Mouse (Mus musculus) layer of hippocampus, adult 9-11 months (tissue): ENCODE measurements at regions not wholly inside any gene's neighbourhood (a gene's known extent, or its start where the extent isn't known, plus 50 kb on each side); places are given as distances from the start of the nearest gene placed in this dataset.

ENCODE experiments used
- DNase-seq: peaks from one replicate; pipeline ENCODE4 v3.0.0; 2022

DNA sequence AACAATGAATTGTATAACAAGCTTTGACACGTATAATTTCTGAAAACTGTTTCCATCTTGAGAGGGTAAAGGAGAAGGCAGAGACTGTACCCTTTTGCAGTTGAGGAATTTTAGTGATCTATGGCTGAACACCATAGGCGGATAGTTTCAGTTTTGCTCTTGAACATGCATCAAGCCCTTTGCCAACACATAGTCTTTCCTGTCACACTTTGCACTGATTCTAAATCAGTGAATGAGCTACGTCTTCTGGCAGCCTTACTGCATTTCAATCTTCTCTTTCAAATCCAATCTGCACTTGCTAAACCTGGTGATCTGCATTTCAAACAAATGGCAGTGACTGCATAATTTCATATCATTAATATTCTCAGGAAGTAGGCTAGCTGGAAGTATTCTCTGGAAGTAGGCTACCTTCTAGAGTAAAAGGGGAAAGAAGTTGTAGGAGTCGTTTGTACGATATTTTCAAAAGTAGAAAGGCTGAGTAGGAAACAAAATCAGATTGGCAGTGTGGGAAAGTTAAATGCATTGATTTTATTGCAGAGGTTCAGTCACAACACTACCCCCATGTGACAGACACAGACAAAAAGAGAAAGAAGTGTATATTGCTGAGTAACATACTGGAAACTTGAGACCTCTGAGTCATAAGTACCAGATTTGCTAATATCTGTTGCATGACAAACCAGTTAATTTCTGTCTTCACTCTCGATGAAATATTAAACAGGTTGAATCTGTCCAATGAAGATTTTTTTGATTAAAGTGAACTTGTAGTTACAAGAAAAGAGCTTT lies 983.3 kb upstream of the Nr2f1 start:
- DNase-seq = peak; percentile 5

DNA sequence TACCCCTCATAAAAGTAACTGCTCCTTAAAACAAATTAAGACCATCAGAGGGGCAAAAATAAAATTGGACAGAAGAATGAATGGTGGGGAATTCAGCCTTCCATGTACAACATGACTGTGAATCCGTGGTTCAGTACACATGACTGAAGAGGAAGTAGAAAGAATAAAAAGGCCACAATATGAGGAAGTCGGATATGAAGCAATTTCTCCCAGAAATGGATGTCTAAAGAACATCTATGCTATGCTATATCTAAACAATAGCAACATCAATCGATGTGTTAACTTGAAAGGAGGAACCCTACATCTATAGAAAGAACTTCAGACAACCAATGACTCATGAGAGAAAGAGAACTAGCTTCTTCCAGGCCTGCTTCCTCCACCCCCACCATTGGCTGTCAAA lies 959.2 kb upstream of the Nr2f1 start:
- DNase-seq = no peak

DNA sequence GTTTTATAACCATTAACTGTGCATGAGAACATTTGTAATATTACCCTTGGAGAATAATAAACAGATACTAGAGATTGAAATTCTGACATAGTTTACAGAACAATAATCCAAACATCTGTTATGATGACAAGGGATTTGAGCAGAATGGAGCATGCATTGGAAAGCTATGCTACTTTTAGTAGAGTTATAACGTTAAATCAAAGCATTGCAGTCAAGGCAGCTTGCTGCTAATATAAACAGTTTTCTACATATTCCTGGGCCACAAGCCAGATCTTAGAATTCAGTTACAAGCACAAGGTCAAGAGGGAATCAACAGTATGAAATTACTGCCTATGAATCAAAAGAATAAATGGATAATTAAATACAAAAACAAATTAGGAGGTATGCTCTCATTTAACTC lies 943.3 kb upstream of the Nr2f1 start:
- no peak for DNase-seq

DNA sequence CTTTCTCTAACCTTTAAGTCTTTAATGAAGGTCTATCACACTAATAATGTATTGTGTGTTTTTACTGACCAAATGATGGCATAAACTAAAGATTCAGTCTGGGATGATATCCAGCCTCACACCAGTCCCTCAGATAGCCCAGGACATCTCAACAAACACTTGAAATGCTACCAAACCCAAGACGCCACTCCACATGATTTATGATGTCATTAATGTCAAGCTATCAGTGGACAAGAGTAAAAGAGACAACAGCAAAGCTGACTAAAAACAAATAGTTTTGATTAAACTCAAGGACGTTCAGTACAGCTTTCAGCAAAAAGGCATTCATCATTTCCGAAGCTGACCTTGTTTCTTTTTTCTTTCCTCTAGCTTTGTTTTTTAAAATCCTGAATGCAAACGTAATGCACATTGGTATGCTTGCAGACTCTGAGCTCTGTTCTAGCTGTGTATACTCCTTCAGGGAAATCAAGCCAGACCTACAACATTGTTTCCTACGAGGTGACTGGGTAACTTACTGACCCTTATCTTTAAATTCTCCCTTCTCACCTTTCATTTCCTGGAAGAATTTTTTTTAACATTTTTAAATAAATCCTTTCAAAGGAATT lies 941.9 kb upstream of the Nr2f1 start:
- DNase-seq = no peak

GRCm38 (mm10) chr13:79138747-79139146 lies 939.2 kb upstream of the Nr2f1 start:
- DNase-seq = no peak

GRCm38 (mm10) chr13:79136726-79137125 lies 937.2 kb upstream of the Nr2f1 start:
- no peak for DNase-seq
